Mouse (Mus musculus) left cerebral cortex, adult 2 months (tissue): ENCODE data around the gene Zdhhc22. TPM values are rescaled to one million over a fixed set of nuclear protein-coding genes. Genes with fewer than 3 reads are reported as not detected.

Experiments used
- DNase-seq, 2 experiments: peaks; one replicate each; pipeline ENCODE4 v3.0.0; 2021 to 2022; ENCODE audit warnings: low spot score in 2 of 2, mixed read lengths in 1 of 2; ENCODE audit errors: extremely low spot score in 1 of 2
- H3K27ac ChIP-seq: fragments of 200-600 bp; 2 replicates; pipeline ENCODE4 v1.8.1; 2022
- H3K4me3 ChIP-seq: fragments of 200-600 bp; 2 replicates; pipeline ENCODE4 v1.8.1; 2022
- CTCF ChIP-seq: fragments of 200-600 bp; IDR thresholded peaks from 2 replicates; pipeline ENCODE4 v1.8.1; 2022; ENCODE audit warnings: antibody characterized with exemption, mild to moderate bottlenecking, moderate library complexity
- intact Hi-C: fragments of 180-260 bp; cut with DNase I; formaldehyde crosslinking; loops from one replicate; pipeline ENCODE4 v1.15.1; 2025
- total RNA-seq, 2 experiments: library from RNA; stranded (reverse); gene quantifications; 2 replicates each; pipeline ENCODE4 v1.2.3; 2021

Zdhhc22 gene
- total RNA-seq, 2 experiments from 2014 or later, result 59.1 to 61.3 TPM

DNA sequence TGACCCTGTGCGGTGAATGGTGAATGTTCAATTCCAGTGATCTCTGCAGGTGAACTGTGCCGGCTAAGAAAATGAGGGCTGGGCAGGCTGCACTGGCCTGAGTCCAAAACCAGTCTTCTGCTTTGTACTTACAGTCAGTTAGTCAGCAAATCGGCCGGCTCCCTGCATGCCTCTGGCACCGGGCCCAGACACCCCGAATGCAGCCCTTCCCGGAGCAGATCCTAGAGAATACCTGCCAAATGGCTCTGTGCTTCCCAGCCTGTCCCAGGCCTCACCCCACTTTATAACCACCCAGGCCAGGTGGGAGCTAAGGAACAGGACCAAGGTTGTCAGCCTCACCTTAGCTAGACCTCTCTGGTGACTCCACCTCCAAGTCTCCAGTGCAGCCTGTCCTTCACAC is 17.0 kb downstream of the Zdhhc22 start:
- Histone ChIP-seq H3K27ac (peak overlapping the region; percentile 28; the same call in 1 of the 2 replicates), H3K4me3 (no peak overlapping the region)
- DNase-seq, result peak; percentile 65 to 70
- TF ChIP-seq CTCF, result no peak
- intact Hi-C loops, result no loop called here

DNA sequence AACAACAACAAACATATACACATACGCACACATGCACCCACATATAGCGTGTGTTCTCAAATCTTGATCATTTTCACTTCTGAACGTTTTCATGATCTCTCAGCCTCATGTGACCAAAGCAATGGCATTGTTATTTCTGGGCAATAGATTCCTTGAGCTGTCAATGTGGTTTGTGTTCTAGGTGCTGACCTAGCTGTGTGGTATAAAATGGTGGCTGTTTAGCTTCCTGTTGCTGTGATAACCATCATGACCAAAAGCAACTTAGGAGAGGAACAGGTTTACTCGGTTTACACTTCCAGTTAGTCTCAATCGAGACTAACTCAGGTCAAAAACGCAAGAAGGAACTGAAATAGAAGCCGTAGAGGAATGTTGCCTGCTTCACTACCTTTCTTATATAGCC is 19.1 kb downstream of the Zdhhc22 start:
- no peak overlapping the region for H3K27ac ChIP-seq
- H3K4me3 ChIP-seq, result no peak overlapping the region
- intact Hi-C loops, result no loop called here
- no peak for DNase-seq
- no peak for TF ChIP-seq CTCF

DNA sequence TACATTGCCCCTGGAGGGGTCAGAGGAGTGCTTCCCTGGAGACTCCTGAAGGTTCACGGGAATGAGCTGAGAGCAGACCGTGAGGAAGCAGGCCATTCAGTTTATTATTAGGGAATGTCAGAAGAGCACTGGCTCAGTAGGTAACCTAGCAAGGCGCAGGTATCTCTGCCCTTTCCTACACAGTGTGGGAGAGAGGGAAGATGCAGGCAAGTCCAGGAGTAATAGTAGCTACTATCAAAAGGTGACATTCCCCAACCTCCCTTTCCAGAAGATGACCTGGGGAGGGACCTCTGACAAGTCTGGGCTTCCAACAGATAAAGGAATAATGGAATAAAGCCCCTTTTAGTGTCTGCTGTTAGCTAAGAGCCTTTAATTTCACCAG is 21.0 kb downstream of the Zdhhc22 start:
- Histone ChIP-seq H3K4me3 (no peak overlapping the region), H3K27ac (peak overlapping the region; percentile 90)
- intact Hi-C loops, result no loop called here
- no peak for DNase-seq
- TF ChIP-seq CTCF, result no peak

DNA sequence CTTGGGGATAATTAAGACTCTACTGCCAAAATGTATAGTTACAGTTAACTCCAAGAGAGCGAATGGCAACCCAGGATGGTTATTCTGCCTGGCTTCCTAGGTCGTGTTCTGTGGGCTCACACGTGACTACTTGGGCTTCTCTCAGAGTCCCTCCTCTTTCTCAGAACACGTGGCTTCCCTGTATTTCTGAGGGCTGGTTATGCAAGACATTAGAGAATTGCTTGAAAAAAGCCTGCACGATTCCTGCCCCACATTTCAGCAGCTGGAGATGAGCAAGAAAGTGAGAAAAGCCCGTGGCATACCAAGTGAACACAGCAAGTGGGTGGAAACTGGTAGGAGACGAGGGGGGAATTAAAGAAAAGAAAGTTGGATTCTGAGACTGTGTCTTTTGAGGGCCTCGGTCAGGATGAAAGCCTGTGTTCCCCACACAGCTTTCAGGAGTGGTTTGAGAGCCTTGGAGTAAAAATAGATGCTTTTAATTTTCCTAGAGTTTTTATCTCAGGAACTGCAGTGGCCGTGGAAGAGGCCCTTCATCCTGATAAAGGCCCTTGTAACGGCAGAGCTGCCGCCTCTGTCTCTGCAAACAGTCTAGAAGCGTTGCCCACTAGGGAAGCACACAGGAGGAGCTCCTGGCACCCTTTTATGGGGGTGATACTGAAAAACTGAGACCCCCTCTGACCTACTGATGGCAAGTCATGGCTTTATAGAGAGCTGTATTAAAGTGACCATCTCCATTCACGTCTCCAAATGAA is 21.6 kb downstream of the Zdhhc22 start:
- TF ChIP-seq CTCF, result no peak
- no peak overlapping the region for H3K4me3 ChIP-seq
- DNase-seq, result peak; percentile 53 to 70
- H3K27ac ChIP-seq, result peak overlapping the region; percentile 90
- intact Hi-C loops, result no loop called here

DNA sequence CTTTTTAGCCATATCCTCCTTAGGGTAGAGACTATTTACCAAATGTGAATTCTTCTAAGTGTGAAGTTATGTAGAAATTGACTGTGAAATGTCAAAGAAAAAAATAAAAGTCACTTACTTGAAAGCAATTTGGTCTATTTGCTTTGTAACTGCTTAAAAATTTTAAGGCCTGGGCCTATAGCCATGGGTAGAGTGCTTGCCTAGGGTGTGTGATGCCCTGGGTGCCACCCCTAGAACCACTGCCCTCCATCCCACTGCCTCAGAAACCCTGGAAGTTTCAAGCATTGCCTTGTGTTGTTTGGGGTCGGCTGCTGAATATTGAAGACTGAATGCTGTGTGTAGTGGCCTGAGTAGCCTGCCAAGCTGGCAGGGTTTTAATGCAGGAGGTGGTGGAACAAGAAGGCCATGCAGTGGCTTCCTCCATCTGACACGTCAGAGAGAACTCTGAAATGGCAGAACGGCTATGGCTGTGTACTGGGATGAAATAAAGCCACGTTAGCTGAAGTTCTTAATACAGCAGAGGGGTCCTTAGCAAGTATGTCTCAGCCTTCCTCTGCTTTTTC is 24.9 kb downstream of the Zdhhc22 start:
- H3K4me3 ChIP-seq, result no peak overlapping the region
- H3K27ac ChIP-seq, result peak overlapping the region; percentile 1; the same call in 1 of the 2 replicates
- no peak for TF ChIP-seq CTCF
- intact Hi-C loops, result no loop called here
- no peak for DNase-seq

DNA sequence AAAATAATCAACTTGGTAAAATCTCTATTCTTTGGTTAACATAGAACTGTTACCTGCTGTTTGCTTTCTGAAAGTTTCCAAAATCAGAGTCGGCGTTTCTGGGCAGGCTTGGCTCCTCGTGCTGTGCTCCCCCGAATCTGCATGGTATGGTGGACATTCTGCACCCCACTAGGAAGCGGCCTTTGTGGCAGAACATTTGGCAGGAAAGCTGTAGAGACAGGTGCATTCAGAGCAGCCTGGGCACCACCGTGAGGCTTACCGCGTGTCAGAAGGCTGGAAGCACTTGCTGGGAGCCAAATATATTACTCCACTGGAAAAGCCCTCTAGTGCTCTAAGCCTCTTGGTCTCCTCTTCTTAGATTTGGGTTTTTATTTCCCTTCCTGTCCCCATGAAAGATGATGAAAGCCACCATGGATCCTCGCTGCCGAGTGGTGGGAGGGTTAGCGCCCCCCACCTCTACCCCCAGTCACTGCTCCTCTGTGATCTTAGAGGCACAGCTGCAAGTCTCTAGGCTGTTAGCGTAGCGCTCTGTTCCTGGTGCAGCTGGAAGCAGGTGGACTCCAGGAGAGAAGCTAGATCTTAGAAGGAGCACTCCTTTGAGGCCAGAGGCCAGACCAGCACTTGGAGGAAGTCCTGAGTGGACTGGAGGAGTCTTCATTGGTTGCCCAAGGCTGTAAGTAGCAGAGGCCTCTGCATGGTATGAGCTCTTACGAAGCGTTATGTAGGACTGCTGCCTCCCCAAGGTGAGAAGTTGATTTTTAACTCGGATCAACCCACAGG is 25.8 kb downstream of the Zdhhc22 start:
- H3K4me3 ChIP-seq, result no peak overlapping the region
- no peak for TF ChIP-seq CTCF
- no peak for DNase-seq
- peak overlapping the region; percentile 1 for H3K27ac ChIP-seq
- intact Hi-C loops, result no loop called here

DNA sequence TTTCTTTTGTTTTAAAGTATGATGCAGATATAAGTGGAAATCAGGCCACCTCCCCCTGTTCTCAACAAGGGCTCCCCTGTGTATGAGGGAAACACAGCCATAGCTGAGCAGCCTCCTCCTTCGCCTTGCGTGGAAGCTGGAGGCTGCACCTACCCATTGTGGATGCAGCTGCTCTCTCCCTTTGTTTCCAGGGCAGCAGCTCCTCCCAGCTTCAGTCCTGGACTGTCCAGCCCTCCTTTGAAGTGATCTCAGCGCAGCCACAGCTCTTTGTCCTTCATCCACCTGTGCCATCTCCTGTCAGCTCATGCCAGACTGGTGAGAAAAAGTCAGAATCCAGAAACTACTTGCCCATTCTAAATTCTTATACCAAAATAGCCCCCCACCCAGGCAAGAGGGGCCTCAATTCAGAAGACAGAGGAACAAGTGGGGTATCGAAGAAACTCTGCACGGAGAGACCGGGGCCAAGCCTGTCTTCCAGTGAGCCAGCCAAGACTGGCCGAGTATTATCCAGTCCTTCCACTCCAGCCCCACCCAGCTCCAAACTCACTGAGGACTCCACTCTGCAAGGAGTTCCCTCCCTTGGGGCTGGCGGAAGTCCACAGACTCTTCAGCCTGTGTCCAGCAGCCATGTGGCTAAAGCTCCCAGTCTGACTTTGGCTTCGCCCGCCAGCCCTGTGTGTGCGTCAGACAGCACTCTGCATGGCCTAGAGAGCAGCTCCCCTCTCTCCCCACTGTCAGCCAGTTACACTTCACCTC is 28.5 kb downstream of the Zdhhc22 start:
- intact Hi-C loops, result no loop called here
- Histone ChIP-seq H3K4me3 (no peak overlapping the region), H3K27ac (peak overlapping the region; percentile 36; the same call in 1 of the 2 replicates)
- no peak for DNase-seq
- no peak for TF ChIP-seq CTCF

DNA sequence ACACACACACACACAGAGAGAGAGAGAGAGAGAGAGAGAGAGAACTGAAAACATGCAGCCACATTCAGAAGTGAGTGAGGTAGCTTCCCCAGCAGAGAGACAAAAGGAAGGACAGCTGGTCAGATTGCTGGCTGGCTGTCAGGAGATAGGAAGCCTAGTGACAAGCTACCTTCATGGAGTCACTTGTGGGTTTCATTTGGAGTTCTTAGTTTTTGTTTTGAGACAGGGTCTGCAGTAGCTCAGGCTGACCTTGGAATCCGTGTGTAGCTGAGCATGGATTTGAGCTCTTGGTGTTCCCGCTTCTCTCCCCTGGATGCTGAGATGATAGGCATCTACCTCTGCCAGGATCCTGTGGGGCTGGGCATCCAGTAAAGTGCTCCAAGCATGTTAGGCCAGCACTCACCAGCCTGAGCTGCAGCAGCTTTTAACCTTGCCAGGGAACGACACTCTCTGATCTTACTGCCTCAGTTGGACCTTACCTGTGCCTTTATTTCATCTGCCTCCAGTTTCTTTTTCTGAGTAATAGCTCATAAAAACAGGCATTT is 29.4 kb downstream of the Zdhhc22 start:
- intact Hi-C loops, result no loop called here
- no peak overlapping the region for H3K4me3 ChIP-seq
- H3K27ac ChIP-seq, result no peak overlapping the region
- no peak for DNase-seq
- TF ChIP-seq CTCF, result no peak

DNA sequence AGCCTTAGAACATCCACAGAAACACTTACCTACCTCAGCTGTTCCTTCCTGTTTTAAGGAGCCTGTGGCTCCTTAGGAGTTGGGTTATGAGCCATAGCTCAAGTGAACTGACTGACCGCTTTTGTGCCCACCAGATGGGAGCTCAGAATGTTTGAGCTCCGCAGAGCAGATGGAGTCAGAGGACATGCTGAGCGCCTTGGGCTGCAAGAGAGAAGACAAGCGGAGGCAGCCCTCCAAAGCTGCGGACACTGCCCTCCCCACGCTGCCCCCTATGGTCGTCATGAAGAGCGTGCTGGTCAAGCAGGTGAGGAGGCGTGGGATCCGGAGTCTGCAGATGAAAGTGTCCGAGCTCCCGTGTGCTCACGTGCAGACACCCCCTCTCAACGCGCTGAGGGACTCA is 30.1 kb downstream of the Zdhhc22 start:
- no peak; the same call in none of the 2 replicates for TF ChIP-seq CTCF
- H3K27ac ChIP-seq, result no peak overlapping the region
- H3K4me3 ChIP-seq, result no peak overlapping the region
- DNase-seq, result no peak
- intact Hi-C loops, result no loop called here

DNA sequence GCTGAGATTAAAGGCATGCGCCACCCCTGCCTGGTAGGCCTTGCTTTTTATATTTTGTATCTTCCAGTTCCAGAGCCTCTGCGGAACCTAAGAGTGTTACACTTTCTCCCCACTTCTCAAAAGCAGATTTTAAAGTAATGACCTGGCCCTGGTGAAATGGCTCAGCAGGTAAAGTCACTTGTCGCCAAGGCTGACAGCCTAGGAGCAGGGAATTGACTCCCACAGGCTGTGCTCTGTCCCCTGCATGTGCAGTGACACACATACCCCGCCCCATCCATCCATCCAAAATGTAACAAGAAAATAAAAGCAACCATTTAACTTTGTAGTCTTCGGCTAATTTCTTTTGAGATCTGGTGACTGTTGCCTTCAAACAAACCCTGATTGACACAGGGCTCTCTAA is 30.6 kb downstream of the Zdhhc22 start:
- no peak for TF ChIP-seq CTCF
- H3K4me3 ChIP-seq, result no peak overlapping the region
- no peak for DNase-seq
- H3K27ac ChIP-seq, result no peak overlapping the region
- intact Hi-C loops, result no loop called here

DNA sequence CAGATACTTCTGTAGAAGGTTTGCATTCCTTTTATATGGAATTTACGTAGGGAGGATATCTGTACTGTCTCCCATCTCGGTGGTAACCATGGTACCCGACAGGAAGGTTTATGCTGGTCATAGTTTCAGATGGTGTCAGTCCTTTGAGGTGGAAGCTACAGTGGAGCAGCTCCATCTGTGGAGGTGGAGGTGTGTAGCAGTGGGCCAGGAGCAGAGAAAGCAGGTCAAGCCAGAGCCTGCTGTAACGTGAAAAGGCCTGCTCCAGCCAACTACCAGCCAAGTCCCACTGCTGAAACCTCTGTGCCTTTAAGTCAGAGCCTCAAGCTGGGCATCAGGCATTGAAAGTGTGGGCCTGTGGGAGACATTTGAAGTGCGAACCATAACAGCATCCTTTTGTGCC is 31.7 kb downstream of the Zdhhc22 start:
- no peak for TF ChIP-seq CTCF
- no peak for DNase-seq
- Histone ChIP-seq H3K27ac (no peak overlapping the region), H3K4me3 (no peak overlapping the region)
- intact Hi-C loops, result no loop called here

DNA sequence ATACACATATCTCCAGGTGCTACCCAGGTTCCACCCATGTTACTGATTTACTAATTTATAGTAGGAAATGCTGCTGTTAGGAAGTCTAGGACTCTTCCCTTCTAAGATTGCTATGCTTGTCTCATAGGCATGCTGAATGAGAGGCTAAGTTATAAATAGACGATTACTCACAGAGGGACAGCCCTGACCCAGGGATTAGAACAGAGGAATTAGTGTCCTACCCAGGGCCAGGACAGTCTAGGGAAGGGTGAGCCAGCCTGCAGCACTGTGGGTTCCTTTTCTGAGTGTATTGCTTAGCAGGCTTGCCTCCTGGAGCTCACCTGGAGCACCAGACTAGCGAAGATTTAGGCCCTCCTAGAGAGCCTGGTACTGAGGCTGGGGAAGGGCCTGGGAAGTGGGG is 34.3 kb downstream of the Zdhhc22 start:
- intact Hi-C loops, result no loop called here
- no peak overlapping the region for H3K4me3 ChIP-seq
- DNase-seq, result no peak
- H3K27ac ChIP-seq, result peak overlapping the region; percentile 11; the same call in 1 of the 2 replicates
- no peak for TF ChIP-seq CTCF
